13 mouse cellular contexts compared by ENCODE assay signal in genomic region chr5:120183790-120184189, GRCm38 (mm10).
DNase-seq lines count a peak whose midpoint lies in the region; ATAC-seq and TF ChIP-seq lines count a peak whose summit lies in the region.
"Had no signal": no experiment of that assay in that cellular context is flagged by ENCODE, and none has a peak within 500 bp of the region (broad histone marks: within the 10 kb centered on the region; RNA-seq: fewer than 3 reads in every experiment).

No protein-coding gene starts in this region.

- H3K9me3 ChIP-seq in kidney, embryonic 15.5 days (replicated peaks) = no peaks in the 10 kb centered on the region
- H3K9me3 ChIP-seq in limb, embryonic 13.5 days = peaks cover 7% of the 10 kb centered on the region; the same call in 1 of the 2 replicates
- H3K9me3 ChIP-seq: lung, embryonic 15.5 days had no signal

- no peak overlapping the region for H3K4me3 ChIP-seq in gastrocnemius, adult 2 months
- no peak overlapping the region for H3K4me3 ChIP-seq in kidney, embryonic 15.5 days (replicated peaks)
- no peak overlapping the region for H3K4me3 ChIP-seq in limb, embryonic 13.5 days
- H3K4me3 ChIP-seq: lung, embryonic 15.5 days had no signal

- DNase-seq in gastrocnemius, adult 2 months = no peak
- DNase-seq in gastrocnemius, adult 8-10 months (ENCODE audit: low spot score in 2 of 2) = no peak
- no peak for DNase-seq in kidney, adult 8-10 months
- peak; percentile 33 for DNase-seq in brain, embryonic 14.5 days (ENCODE audit: low read depth)
- DNase-seq in thymus, postnatal 25 days = no peak
- DNase-seq in adrenal gland, postnatal 14 days = no peak
- DNase-seq: cerebellum, postnatal 36 days; heart, postnatal 36 days; kidney, adult 2 months had no signal

- WGBS in kidney, embryonic 15.5 days = 44% methylated on average over 7 of the region's 7 CpGs
- 36% methylated on average over 7 of the region's 7 CpGs for WGBS in limb, embryonic 13.5 days

- H3K27ac ChIP-seq in gastrocnemius, adult 2 months = peak overlapping the region; percentile 53
- H3K27ac ChIP-seq in kidney, embryonic 15.5 days = peak overlapping the region; percentile 45
- 0 out of 2 replicates have a peak overlapping the region, but pooled peaks have one; percentile 0 for H3K27ac ChIP-seq in limb, embryonic 13.5 days
- H3K27ac ChIP-seq: lung, embryonic 15.5 days had no signal

- no peak overlapping the region for H3K9ac ChIP-seq in kidney, embryonic 15.5 days
- H3K9ac ChIP-seq in limb, embryonic 13.5 days = no peak overlapping the region
- H3K9ac ChIP-seq: lung, embryonic 15.5 days had no signal

- intact Hi-C loops in gastrocnemius, adult 2 months (cut with DNase I) = no loop called here

- no peak overlapping the region for H3K4me2 ChIP-seq in kidney, embryonic 15.5 days
- H3K4me2 ChIP-seq in limb, embryonic 13.5 days (replicated peaks) = no peak overlapping the region
- H3K4me2 ChIP-seq: lung, embryonic 15.5 days had no signal

- no peak for TF ChIP-seq CTCF in gastrocnemius, adult 2 months (IDR thresholded peaks at IDR 0.05)
- no peak for TF ChIP-seq CTCF in brain, embryonic 14.5 days (IDR thresholded peaks at IDR 0.05; ENCODE audit: borderline replicate concordance, extremely low read depth, insufficient read depth, insufficient read length)

- no peaks in the 10 kb centered on the region for H3K27me3 ChIP-seq in kidney, embryonic 15.5 days
- no peaks in the 10 kb centered on the region for H3K27me3 ChIP-seq in limb, embryonic 13.5 days
- H3K27me3 ChIP-seq: lung, embryonic 15.5 days; Patski had no signal

- H3K36me3 ChIP-seq in kidney, embryonic 15.5 days = peaks cover 23% of the 10 kb centered on the region
- H3K36me3 ChIP-seq in limb, embryonic 13.5 days = peaks cover 37% of the 10 kb centered on the region
- H3K36me3 ChIP-seq: lung, embryonic 15.5 days had no signal

- no peak for TF ChIP-seq POLR2A in brain, embryonic 14.5 days (IDR thresholded peaks at IDR 0.05; ENCODE audit: borderline replicate concordance, extremely low read depth, insufficient read depth, insufficient read length, poor library complexity, severe bottlenecking)

- no peak for ATAC-seq in kidney, embryonic 15.5 days (replicated peaks; ENCODE audit: low FRiP score)
- ATAC-seq in limb, embryonic 13.5 days (ENCODE audit: low FRiP score, low read depth) = no peak
- ATAC-seq: Patski had no signal

- H3K4me1 ChIP-seq in kidney, embryonic 15.5 days = peaks cover 7% of the 10 kb centered on the region
- peaks cover 14% of the 10 kb centered on the region; the same call in 1 of the 2 replicates for H3K4me1 ChIP-seq in limb, embryonic 13.5 days
- H3K4me1 ChIP-seq: lung, embryonic 15.5 days had no signal

Comparison
In these comparisons a context has a peak if more than half of its experiments do, and no peak if none do; other contexts are left out.
1. H3K27ac ChIP-seq: peak in every context shown above with its lines; median percentile 53 in gastrocnemius, adult 2 months; 45 in kidney, embryonic 15.5 days; 0 in limb, embryonic 13.5 days.